Mouse (Mus musculus): ENCODE results near the gene Tulp3. TPM values are rescaled to one million over a fixed set of nuclear protein-coding genes. Genes with fewer than 3 reads are reported as not detected.

The Tulp3 gene
- polyA plus RNA-seq, 1 experiment from 2014 or later = 14.6 TPM

GRCm38 (mm10) chr6:128354140-128354539 lies 1.5 kb downstream of the Tulp3 start:
- Histone ChIP-seq H3K36me3 (peaks cover 12% of the 10 kb centered on the region), H3K27ac (no peak overlapping the region), H3K4me1 (peaks cover 13% of the 10 kb centered on the region), H3K9me3 (no peaks in the 10 kb centered on the region), H3K9ac (no peak overlapping the region), H3K4me3 (replicated peaks) (no peak overlapping the region), H3K4me2 (no peak overlapping the region; the same call in 1 of the 2 replicates), H3K27me3 (replicated peaks) (no peaks in the 10 kb centered on the region)
- 52% methylated on average over 3 of the region's 3 CpGs for WGBS
- no peak for ATAC-seq (ENCODE audit: insufficient read depth, low FRiP score, low read depth)

- Histone ChIP-seq H3K36me3 (no peaks in the 10 kb centered on the region), H3K9me3 (no peaks in the 10 kb centered on the region), H3K4me1 (peaks cover 8% of the 10 kb centered on the region), H3K4me2 (no peak overlapping the region), H3K4me3 (replicated peaks) (no peak overlapping the region), H3K9ac (no peak overlapping the region), H3K27me3 (replicated peaks) (no peaks in the 10 kb centered on the region), H3K27ac (0 out of 2 replicates have a peak overlapping the region, but pooled peaks have one; percentile 18)
- WGBS = 59% methylated on average over 7 of the region's 7 CpGs
- ATAC-seq (ENCODE audit: insufficient read depth, low FRiP score, low read depth) = no peak; the same call in 1 of the 2 replicates
Observed at GRCm38 (mm10) chr6:128349711-128350110, 5.9 kb downstream of the Tulp3 start.

- Histone ChIP-seq H3K9ac (no peak overlapping the region), H3K4me3 (replicated peaks) (no peak overlapping the region), H3K9me3 (no peaks in the 10 kb centered on the region), H3K4me2 (no peak overlapping the region), H3K4me1 (no peaks in the 10 kb centered on the region; the same call in 1 of the 2 replicates), H3K27ac (no peak overlapping the region), H3K36me3 (peaks cover 8% of the 10 kb centered on the region; the same call in 1 of the 2 replicates), H3K27me3 (replicated peaks) (no peaks in the 10 kb centered on the region)
- WGBS = 72% methylated on average over 6 of the region's 6 CpGs
- no peak for ATAC-seq (ENCODE audit: insufficient read depth, low FRiP score, low read depth)
Observed at GRCm38 (mm10) chr6:128346782-128347181, 8.9 kb downstream of the Tulp3 start.

- Histone ChIP-seq H3K27ac (no peak overlapping the region), H3K27me3 (replicated peaks) (no peaks in the 10 kb centered on the region), H3K9ac (no peak overlapping the region), H3K36me3 (peaks cover 8% of the 10 kb centered on the region; the same call in 1 of the 2 replicates), H3K4me3 (replicated peaks) (no peak overlapping the region), H3K4me1 (no peaks in the 10 kb centered on the region; the same call in 1 of the 2 replicates), H3K9me3 (no peaks in the 10 kb centered on the region), H3K4me2 (no peak overlapping the region)
- WGBS = 74% methylated on average over 10 of the region's 10 CpGs
- ATAC-seq (ENCODE audit: insufficient read depth, low FRiP score, low read depth) = no peak
Observed at GRCm38 (mm10) chr6:128345623-128346022, 10.0 kb downstream of the Tulp3 start.

GRCm38 (mm10) chr6:128341956-128342723 lies 13.5 kb downstream of the Tulp3 start:
- no peak overlapping the region for H3K4me3 ChIP-seq (replicated peaks)
- WGBS = 77% methylated on average over 11 of the region's 11 CpGs
- H3K4me1 ChIP-seq = 0 out of 2 replicates have a peak, but pooled peaks cover 9% of the 10 kb centered on the region
- no peaks in the 10 kb centered on the region for H3K9me3 ChIP-seq
- H3K9ac ChIP-seq = no peak overlapping the region
- no peak overlapping the region for H3K27ac ChIP-seq
- H3K4me2 ChIP-seq = no peak overlapping the region
- H3K27me3 ChIP-seq (replicated peaks) = no peaks in the 10 kb centered on the region
- ATAC-seq (ENCODE audit: insufficient read depth, low FRiP score, low read depth) = no peak
- H3K36me3 ChIP-seq = peaks cover 8% of the 10 kb centered on the region; the same call in 1 of the 2 replicates

GRCm38 (mm10) chr6:128338876-128339275 lies 16.8 kb downstream of the Tulp3 start:
- Histone ChIP-seq H3K9ac (no peak overlapping the region), H3K9me3 (no peaks in the 10 kb centered on the region), H3K27ac (0 out of 2 replicates have a peak overlapping the region, but pooled peaks have one; percentile 40), H3K27me3 (replicated peaks) (no peaks in the 10 kb centered on the region), H3K4me1 (0 out of 2 replicates have a peak, but pooled peaks cover 9% of the 10 kb centered on the region), H3K36me3 (peaks cover 11% of the 10 kb centered on the region; the same call in 1 of the 2 replicates), H3K4me2 (no peak overlapping the region), H3K4me3 (replicated peaks) (no peak overlapping the region)
- 0 out of 2 replicates have a peak, but pooled peaks have one; percentile 23 for ATAC-seq (ENCODE audit: insufficient read depth, low FRiP score, low read depth)
- WGBS = 29% methylated on average over 5 of the region's 5 CpGs

GRCm38 (mm10) chr6:128337467-128337866 lies 18.2 kb downstream of the Tulp3 start:
- ATAC-seq (ENCODE audit: insufficient read depth, low FRiP score, low read depth) = no peak
- Histone ChIP-seq H3K9ac (no peak overlapping the region), H3K27me3 (replicated peaks) (no peaks in the 10 kb centered on the region), H3K4me1 (0 out of 2 replicates have a peak, but pooled peaks cover 9% of the 10 kb centered on the region), H3K4me2 (no peak overlapping the region), H3K27ac (no peak overlapping the region), H3K9me3 (no peaks in the 10 kb centered on the region), H3K4me3 (replicated peaks) (no peak overlapping the region), H3K36me3 (0 out of 2 replicates have a peak, but pooled peaks cover 10% of the 10 kb centered on the region)
- WGBS = 69% methylated on average over 7 of the region's 7 CpGs

- WGBS = 21% methylated on average over 12 of the region's 12 CpGs
- Histone ChIP-seq H3K36me3 (peaks cover 16% of the 10 kb centered on the region; the same call in 1 of the 2 replicates), H3K4me3 (replicated peaks) (no peak overlapping the region), H3K9ac (no peak overlapping the region), H3K9me3 (no peaks in the 10 kb centered on the region), H3K4me2 (no peak overlapping the region), H3K27me3 (replicated peaks) (no peaks in the 10 kb centered on the region), H3K27ac (no peak overlapping the region), H3K4me1 (0 out of 2 replicates have a peak, but pooled peaks cover 6% of the 10 kb centered on the region)
- no peak for ATAC-seq (ENCODE audit: insufficient read depth, low FRiP score, low read depth)
Observed at GRCm38 (mm10) chr6:128334397-128335124, 21.1 kb downstream of the Tulp3 start.

GRCm38 (mm10) chr6:128318317-128318716 lies 37.3 kb downstream of the Tulp3 start:
- Histone ChIP-seq H3K9me3 (no peaks in the 10 kb centered on the region), H3K27ac (no peak overlapping the region), H3K9ac (no peak overlapping the region), H3K27me3 (replicated peaks) (no peaks in the 10 kb centered on the region), H3K36me3 (peaks cover 18% of the 10 kb centered on the region; the same call in 1 of the 2 replicates), H3K4me2 (no peak overlapping the region), H3K4me3 (replicated peaks) (no peak overlapping the region), H3K4me1 (no peaks in the 10 kb centered on the region)
- ATAC-seq (ENCODE audit: insufficient read depth, low FRiP score, low read depth) = peak; percentile 7; the same call in 1 of the 2 replicates
- 9% methylated on average over 4 of the region's 4 CpGs for WGBS

GRCm38 (mm10) chr6:128315597-128315996 lies 40.1 kb downstream of the Tulp3 start:
- H3K27ac ChIP-seq = no peak overlapping the region
- H3K9ac ChIP-seq = no peak overlapping the region
- no peak overlapping the region for H3K4me3 ChIP-seq (replicated peaks)
- 75% methylated on average over 8 of the region's 8 CpGs for WGBS
- no peaks in the 10 kb centered on the region for H3K9me3 ChIP-seq
- no peak for ATAC-seq (ENCODE audit: insufficient read depth, low FRiP score, low read depth)
- H3K4me1 ChIP-seq = no peaks in the 10 kb centered on the region
- H3K36me3 ChIP-seq = no peaks in the 10 kb centered on the region
- H3K27me3 ChIP-seq (replicated peaks) = no peaks in the 10 kb centered on the region
- H3K4me2 ChIP-seq = no peak overlapping the region

- no peaks in the 10 kb centered on the region for H3K4me1 ChIP-seq
- H3K9ac ChIP-seq = no peak overlapping the region
- ATAC-seq (ENCODE audit: insufficient read depth, low FRiP score, low read depth) = no peak
- H3K4me2 ChIP-seq = no peak overlapping the region
- no peaks in the 10 kb centered on the region for H3K27me3 ChIP-seq (replicated peaks)
- no peak overlapping the region for H3K4me3 ChIP-seq (replicated peaks)
- no peaks in the 10 kb centered on the region for H3K36me3 ChIP-seq
- no peak overlapping the region for H3K27ac ChIP-seq
- WGBS = 83% methylated on average over 6 of the region's 6 CpGs
- H3K9me3 ChIP-seq = no peaks in the 10 kb centered on the region
Observed at GRCm38 (mm10) chr6:128314796-128315195, 40.9 kb downstream of the Tulp3 start.

GRCm38 (mm10) chr6:128308311-128308710 lies 47.3 kb downstream of the Tulp3 start:
- Histone ChIP-seq H3K9ac (no peak overlapping the region), H3K9me3 (no peaks in the 10 kb centered on the region), H3K4me3 (replicated peaks) (no peak overlapping the region), H3K27me3 (replicated peaks) (no peaks in the 10 kb centered on the region), H3K36me3 (no peaks in the 10 kb centered on the region), H3K4me1 (no peaks in the 10 kb centered on the region), H3K4me2 (no peak overlapping the region), H3K27ac (no peak overlapping the region)
- ATAC-seq (ENCODE audit: insufficient read depth, low FRiP score, low read depth) = no peak; the same call in 1 of the 2 replicates
- WGBS = 29% methylated on average over 4 of the region's 4 CpGs
